Mouse (Mus musculus) liver, adult 2 months (tissue): Measurements from ENCODE around the gene Myh3. TPM values are rescaled to one million over a fixed set of nuclear protein-coding genes. Genes with fewer than 3 reads are reported as not detected.

Experiments used
- DNase-seq: peaks from one replicate; pipeline ENCODE4 v3.0.0-alpha.2; 2011; ENCODE audit warnings: low read depth, low spot score; ENCODE audit errors: extremely low read depth
- H3K27ac ChIP-seq: fragments of 200-500 bp; replicated peaks from 2 replicates; pipeline ENCODE4 v1.5.1; 2012; ENCODE audit warnings: low read depth, mild to moderate bottlenecking, control low read depth, inconsistent platforms, low read length; ENCODE audit not compliant: insufficient read depth
- H3K27me3 ChIP-seq: fragments of 200-500 bp; 2 replicates; pipeline ENCODE4 v1.6.1; 2012; ENCODE audit warnings: mild to moderate bottlenecking, moderate library complexity, low read length, inconsistent platforms; ENCODE audit not compliant: control insufficient read depth, insufficient read depth
- H3K36me3 ChIP-seq: fragments of 200-500 bp; 2 replicates; pipeline ENCODE4 v1.6.1; 2012; ENCODE audit warnings: low read length, inconsistent platforms; ENCODE audit not compliant: control insufficient read depth, insufficient read depth
- H3K4me1 ChIP-seq: fragments of 200-500 bp; 2 replicates; pipeline ENCODE4 v1.6.1; 2011; ENCODE audit warnings: low read length; ENCODE audit not compliant: control insufficient read depth, insufficient read depth
- H3K4me3 ChIP-seq: fragments of 200-500 bp; 2 replicates; pipeline ENCODE4 v1.5.1; 2011; ENCODE audit warnings: low read depth, mild to moderate bottlenecking, control low read depth, low read length, moderate library complexity; ENCODE audit not compliant: insufficient read depth
- H3K79me2 ChIP-seq: fragments of 200-500 bp; 2 replicates; pipeline ENCODE4 v1.6.1; 2012; ENCODE audit warnings: inconsistent platforms, mild to moderate bottlenecking, low read length, moderate library complexity; ENCODE audit not compliant: control insufficient read depth, insufficient read depth
- H3K9ac ChIP-seq: fragments of 200-500 bp; 2 replicates; pipeline ENCODE4 v1.6.1; 2012; ENCODE audit warnings: low read depth, mild to moderate bottlenecking, control low read depth, inconsistent platforms, low read length
- CTCF ChIP-seq: fragments of 200-500 bp; IDR thresholded peaks from 2 replicates; pipeline ENCODE4 v1.5.1; 2011; ENCODE audit warnings: low read depth, low read length, control low read depth
- POLR2A ChIP-seq: fragments of 200-500 bp; IDR thresholded peaks from 2 replicates; pipeline ENCODE4 v1.6.1; 2011; ENCODE audit warnings: low read length, control low read depth; ENCODE audit not compliant: insufficient read depth; ENCODE audit errors: extremely low read depth
- WGBS: fragments of 180-500 bp; shearing (Covaris S2); methylation state at CpG from one replicate; pipeline ENCODE4 v1.1.7; 2018; 5-methylcytosine and 5-hydroxymethylcytosine counted together
- polyA plus RNA-seq: library from polyadenylated mRNA; depleted of rRNA; stranded (reverse); fragments of >200 nt; gene quantifications from 2 replicates; pipeline ENCODE4 v1.2.3, GENCODE M21; 2012
- total RNA-seq: library from RNA; depleted of rRNA; stranded (reverse); fragments of >200 nt; gene quantifications from 2 replicates; pipeline ENCODE4 v1.2.3, GENCODE M21; 2014

Myh3 gene
- total and polyA plus RNA-seq, 2 experiments = not detected

GRCm38 (mm10) chr11:67093201-67093600, 15.1 kb downstream of the Myh3 start:
- 74% methylated on average over 9 of the region's 9 CpGs for WGBS
- no peaks in the 10 kb centered on the region for H3K4me1 ChIP-seq
- no peak for DNase-seq
- H3K27ac ChIP-seq = no peak overlapping the region
- no peaks in the 10 kb centered on the region for H3K79me2 ChIP-seq
- H3K4me3 ChIP-seq = no peak overlapping the region
- H3K9ac ChIP-seq = no peak overlapping the region
- no peaks in the 10 kb centered on the region for H3K27me3 ChIP-seq
- no peaks in the 10 kb centered on the region for H3K36me3 ChIP-seq
- no peak for TF ChIP-seq CTCF
- no peak for TF ChIP-seq POLR2A

- no peak for TF ChIP-seq CTCF
- no peak for TF ChIP-seq POLR2A
- 92% methylated on average over 5 of the region's 5 CpGs for WGBS
- Histone ChIP-seq H3K79me2 (no peaks in the 10 kb centered on the region), H3K4me3 (no peak overlapping the region), H3K9ac (no peak overlapping the region), H3K27me3 (no peaks in the 10 kb centered on the region), H3K36me3 (no peaks in the 10 kb centered on the region), H3K27ac (no peak overlapping the region), H3K4me1 (no peaks in the 10 kb centered on the region)
- DNase-seq = no peak
Observed at GRCm38 (mm10) chr11:67093652-67094051, 15.6 kb downstream of the Myh3 start.

GRCm38 (mm10) chr11:67094470-67094869, 16.4 kb downstream of the Myh3 start:
- no peaks in the 10 kb centered on the region for H3K27me3 ChIP-seq
- no peaks in the 10 kb centered on the region for H3K4me1 ChIP-seq
- WGBS = 58% methylated on average over 29 of the region's 29 CpGs
- H3K4me3 ChIP-seq = no peak overlapping the region
- H3K9ac ChIP-seq = no peak overlapping the region
- no peaks in the 10 kb centered on the region for H3K36me3 ChIP-seq
- H3K27ac ChIP-seq = no peak overlapping the region
- no peak for DNase-seq
- no peaks in the 10 kb centered on the region for H3K79me2 ChIP-seq
- TF ChIP-seq POLR2A (no peak), CTCF (no peak)

GRCm38 (mm10) chr11:67097709-67098108, 19.6 kb downstream of the Myh3 start:
- Histone ChIP-seq H3K36me3 (no peaks in the 10 kb centered on the region), H3K27ac (no peak overlapping the region), H3K4me3 (no peak overlapping the region), H3K27me3 (no peaks in the 10 kb centered on the region), H3K9ac (no peak overlapping the region), H3K79me2 (no peaks in the 10 kb centered on the region), H3K4me1 (no peaks in the 10 kb centered on the region)
- WGBS = 91% methylated on average over 10 of the region's 10 CpGs
- DNase-seq = no peak
- TF ChIP-seq POLR2A = no peak
- no peak for TF ChIP-seq CTCF

GRCm38 (mm10) chr11:67098427-67098826, 20.3 kb downstream of the Myh3 start:
- no peaks in the 10 kb centered on the region for H3K27me3 ChIP-seq
- DNase-seq = no peak
- no peaks in the 10 kb centered on the region for H3K79me2 ChIP-seq
- 84% methylated on average over 11 of the region's 11 CpGs for WGBS
- H3K9ac ChIP-seq = no peak overlapping the region
- no peak overlapping the region for H3K4me3 ChIP-seq
- no peak overlapping the region for H3K27ac ChIP-seq
- no peak for TF ChIP-seq CTCF
- no peak for TF ChIP-seq POLR2A
- H3K36me3 ChIP-seq = no peaks in the 10 kb centered on the region
- H3K4me1 ChIP-seq = no peaks in the 10 kb centered on the region

- Histone ChIP-seq H3K27me3 (no peaks in the 10 kb centered on the region), H3K4me1 (no peaks in the 10 kb centered on the region), H3K36me3 (no peaks in the 10 kb centered on the region), H3K79me2 (no peaks in the 10 kb centered on the region), H3K4me3 (no peak overlapping the region), H3K9ac (no peak overlapping the region), H3K27ac (no peak overlapping the region)
- DNase-seq = no peak
- 90% methylated on average over 16 of the region's 16 CpGs for WGBS
- TF ChIP-seq POLR2A = no peak
- no peak for TF ChIP-seq CTCF
Observed at GRCm38 (mm10) chr11:67099241-67099640, 21.1 kb downstream of the Myh3 start.
